Mouse (Mus musculus): ENCODE results near the gene Dcun1d2.
A peak's percentile ranks its signal among the peaks of the same experiment; 100 is the strongest.

Dcun1d2 gene

GRCm38 (mm10) chr8:13253413-13253812 lies 34.5 kb downstream of the Dcun1d2 start:
- no peak for DNase-seq

GRCm38 (mm10) chr8:13252837-13253236 lies 35.1 kb downstream of the Dcun1d2 start:
- no peak for DNase-seq

GRCm38 (mm10) chr8:13244343-13244880 lies 43.5 kb downstream of the Dcun1d2 start:
- no peak for DNase-seq

GRCm38 (mm10) chr8:13242985-13243870 lies 44.7 kb downstream of the Dcun1d2 start:
- no peak for DNase-seq

- DNase-seq, result no peak
Observed at GRCm38 (mm10) chr8:13240691-13241090, 47.2 kb downstream of the Dcun1d2 start.

- no peak for DNase-seq
Observed at GRCm38 (mm10) chr8:13240055-13240454, 47.9 kb downstream of the Dcun1d2 start.

GRCm38 (mm10) chr8:13234803-13235202 lies 53.1 kb downstream of the Dcun1d2 start:
- DNase-seq, result no peak

GRCm38 (mm10) chr8:13230471-13230870 lies 57.5 kb downstream of the Dcun1d2 start:
- no peak for DNase-seq

- DNase-seq, result no peak
Observed at GRCm38 (mm10) chr8:13229802-13230201, 58.1 kb downstream of the Dcun1d2 start.

- DNase-seq, result no peak
Observed at GRCm38 (mm10) chr8:13228923-13229610, 58.9 kb downstream of the Dcun1d2 start.

- no peak for DNase-seq
Observed at GRCm38 (mm10) chr8:13227184-13227583, 60.7 kb downstream of the Dcun1d2 start.

- no peak for DNase-seq
Observed at GRCm38 (mm10) chr8:13226288-13226687, 61.6 kb downstream of the Dcun1d2 start.

- DNase-seq, result no peak
Observed at GRCm38 (mm10) chr8:13224426-13224825, 63.5 kb downstream of the Dcun1d2 start.

GRCm38 (mm10) chr8:13218441-13218840 lies 69.5 kb downstream of the Dcun1d2 start:
- DNase-seq, result no peak

GRCm38 (mm10) chr8:13217986-13218385 lies 69.9 kb downstream of the Dcun1d2 start:
- no peak for DNase-seq

- no peak for DNase-seq
Observed at GRCm38 (mm10) chr8:13217093-13217492, 70.8 kb downstream of the Dcun1d2 start.

- no peak for DNase-seq
Observed at GRCm38 (mm10) chr8:13216386-13216785, 71.5 kb downstream of the Dcun1d2 start.

GRCm38 (mm10) chr8:13213479-13214268 lies 74.3 kb downstream of the Dcun1d2 start:
- peak; percentile 92 for DNase-seq

GRCm38 (mm10) chr8:13209770-13210169 lies 78.2 kb downstream of the Dcun1d2 start:
- DNase-seq, result no peak

- peak; percentile 24 for DNase-seq
Observed at GRCm38 (mm10) chr8:13208627-13209355, 79.1 kb downstream of the Dcun1d2 start.

GRCm38 (mm10) chr8:13206290-13206689 lies 81.6 kb downstream of the Dcun1d2 start:
- no peak for DNase-seq

Data from kidney, postnatal 10 days (tissue).